Mouse (Mus musculus) hindbrain, embryonic 12.5 days (tissue): ENCODE measurements around the gene Bcas3. TPM values are rescaled to one million over a fixed set of nuclear protein-coding genes. Genes with fewer than 3 reads are reported as not detected.

Experiments used
- ATAC-seq: fragments of 200-750 bp; cut with Nextera tagmentation; 2 replicates; pipeline ENCODE4 v1.8.0; 2017; ENCODE audit warnings: moderate TSS enrichment; ENCODE audit not compliant: low FRiP score
- H3K27ac ChIP-seq: fragments of 300-500 bp; sonication (generic); 2 replicates; pipeline ENCODE4 v1.5.1; 2016; ENCODE audit warnings: mild to moderate bottlenecking
- H3K27me3 ChIP-seq: fragments of 300-500 bp; sonication (generic); 2 replicates; pipeline ENCODE4 v1.6.1; 2016; ENCODE audit warnings: mild to moderate bottlenecking
- H3K36me3 ChIP-seq: fragments of 300-500 bp; sonication (generic); 2 replicates; pipeline ENCODE4 v1.6.1; 2016; ENCODE audit warnings: mild to moderate bottlenecking
- H3K4me1 ChIP-seq: fragments of 300-500 bp; sonication (generic); 2 replicates; pipeline ENCODE4 v1.6.1; 2016
- H3K4me2 ChIP-seq: fragments of 300-500 bp; sonication (generic); replicated peaks from 2 replicates; pipeline ENCODE4 v1.6.1; 2016; ENCODE audit warnings: mild to moderate bottlenecking
- H3K4me3 ChIP-seq: fragments of 300-500 bp; sonication (generic); 2 replicates; pipeline ENCODE4 v1.5.1; 2016; ENCODE audit warnings: mild to moderate bottlenecking
- H3K9ac ChIP-seq: fragments of 300-500 bp; sonication (generic); 2 replicates; pipeline ENCODE4 v1.6.1; 2016; ENCODE audit warnings: mild to moderate bottlenecking, moderate library complexity
- H3K9me3 ChIP-seq: fragments of 300-500 bp; sonication (generic); replicated peaks from 2 replicates; pipeline ENCODE4 v1.6.1; 2016; ENCODE audit warnings: mild to moderate bottlenecking
- WGBS: fragments of 180-500 bp; shearing (Covaris S2); methylation state at CpG from one replicate; pipeline ENCODE4 v1.1.7; 2016; 5-methylcytosine and 5-hydroxymethylcytosine counted together
- polyA plus RNA-seq: library from polyadenylated mRNA; unstranded; fragments of >200 nt; fragmentation: Nextera tagmentation; extraction: Ambion mirVana; gene quantifications from 2 replicates; pipeline ENCODE4 v1.2.1, GENCODE M21; 2016

Bcas3 gene
- polyA plus RNA-seq, 1 experiment from 2014 or later, result 33.9 TPM

GRCm38 (mm10) chr11:85447375-85447774 lies 94.4 kb downstream of the Bcas3 start:
- H3K36me3 ChIP-seq, result no peaks in the 10 kb centered on the region
- no peak overlapping the region for H3K4me2 ChIP-seq
- no peak for ATAC-seq
- no peaks in the 10 kb centered on the region for H3K9me3 ChIP-seq
- no peak overlapping the region for H3K4me3 ChIP-seq
- no peaks in the 10 kb centered on the region for H3K4me1 ChIP-seq
- WGBS, result 93% methylated on average over 5 of the region's 5 CpGs
- no peaks in the 10 kb centered on the region for H3K27me3 ChIP-seq
- no peak overlapping the region for H3K9ac ChIP-seq
- H3K27ac ChIP-seq, result no peak overlapping the region

- H3K27me3 ChIP-seq, result no peaks in the 10 kb centered on the region
- no peak overlapping the region for H3K9ac ChIP-seq
- 84% methylated on average over 8 of the region's 8 CpGs for WGBS
- H3K9me3 ChIP-seq, result no peaks in the 10 kb centered on the region
- no peaks in the 10 kb centered on the region for H3K36me3 ChIP-seq
- H3K4me2 ChIP-seq, result no peak overlapping the region
- no peak overlapping the region for H3K4me3 ChIP-seq
- no peak overlapping the region for H3K27ac ChIP-seq
- H3K4me1 ChIP-seq, result no peaks in the 10 kb centered on the region
- no peak for ATAC-seq
Measured at GRCm38 (mm10) chr11:85453598-85454304, 100.8 kb downstream of the Bcas3 start.

- Histone ChIP-seq H3K4me1 (no peaks in the 10 kb centered on the region), H3K9ac (no peak overlapping the region), H3K9me3 (no peaks in the 10 kb centered on the region), H3K4me2 (no peak overlapping the region), H3K4me3 (no peak overlapping the region), H3K27ac (no peak overlapping the region), H3K36me3 (no peaks in the 10 kb centered on the region), H3K27me3 (no peaks in the 10 kb centered on the region)
- no peak for ATAC-seq
- 90% methylated on average over 5 of the region's 5 CpGs for WGBS
Measured at GRCm38 (mm10) chr11:85454305-85454682, 101.3 kb downstream of the Bcas3 start.

GRCm38 (mm10) chr11:85461536-85461935 lies 108.6 kb downstream of the Bcas3 start:
- Histone ChIP-seq H3K4me3 (no peak overlapping the region), H3K4me2 (no peak overlapping the region), H3K27me3 (no peaks in the 10 kb centered on the region), H3K27ac (no peak overlapping the region), H3K9ac (no peak overlapping the region), H3K36me3 (no peaks in the 10 kb centered on the region), H3K9me3 (no peaks in the 10 kb centered on the region), H3K4me1 (0 out of 2 replicates have a peak, but pooled peaks cover 2% of the 10 kb centered on the region)
- 79% methylated on average over 7 of the region's 7 CpGs for WGBS
- ATAC-seq, result no peak

GRCm38 (mm10) chr11:85469526-85469925 lies 116.6 kb downstream of the Bcas3 start:
- ATAC-seq, result no peak

GRCm38 (mm10) chr11:85470508-85470907 lies 117.5 kb downstream of the Bcas3 start:
- Histone ChIP-seq H3K4me3 (no peak overlapping the region), H3K4me1 (peaks cover 6% of the 10 kb centered on the region; the same call in 1 of the 2 replicates), H3K36me3 (no peaks in the 10 kb centered on the region), H3K27me3 (no peaks in the 10 kb centered on the region), H3K9ac (no peak overlapping the region), H3K9me3 (no peaks in the 10 kb centered on the region), H3K27ac (no peak overlapping the region), H3K4me2 (no peak overlapping the region)
- WGBS, result 32% methylated on average over 4 of the region's 4 CpGs
- no peak for ATAC-seq

More at GRCm38 (mm10) chr11:85469526-85469925, 116.6 kb downstream of the Bcas3 start:
- WGBS, result 80% methylated on average over 1 of the region's 1 CpGs
- Histone ChIP-seq H3K4me2 (no peak overlapping the region), H3K9me3 (no peaks in the 10 kb centered on the region), H3K4me1 (peaks cover 6% of the 10 kb centered on the region; the same call in 1 of the 2 replicates), H3K4me3 (no peak overlapping the region), H3K27me3 (no peaks in the 10 kb centered on the region), H3K36me3 (no peaks in the 10 kb centered on the region), H3K9ac (no peak overlapping the region), H3K27ac (no peak overlapping the region)

- ATAC-seq, result no peak
- no peak overlapping the region for H3K4me2 ChIP-seq
- H3K27me3 ChIP-seq, result no peaks in the 10 kb centered on the region
- 38% methylated on average over 12 of the region's 12 CpGs for WGBS
- H3K9me3 ChIP-seq, result no peaks in the 10 kb centered on the region
- no peak overlapping the region for H3K9ac ChIP-seq
- H3K4me3 ChIP-seq, result no peak overlapping the region
- H3K36me3 ChIP-seq, result no peaks in the 10 kb centered on the region
- no peak overlapping the region for H3K27ac ChIP-seq
- peaks cover 6% of the 10 kb centered on the region; the same call in 1 of the 2 replicates for H3K4me1 ChIP-seq
Measured at GRCm38 (mm10) chr11:85474326-85474725, 121.4 kb downstream of the Bcas3 start.

- Histone ChIP-seq H3K4me2 (no peak overlapping the region), H3K36me3 (no peaks in the 10 kb centered on the region), H3K4me1 (no peaks in the 10 kb centered on the region), H3K9ac (no peak overlapping the region), H3K9me3 (no peaks in the 10 kb centered on the region), H3K27ac (no peak overlapping the region), H3K27me3 (no peaks in the 10 kb centered on the region), H3K4me3 (no peak overlapping the region)
- no peak for ATAC-seq
- 70% methylated on average over 6 of the region's 6 CpGs for WGBS
Measured at GRCm38 (mm10) chr11:85482737-85483467, 129.9 kb downstream of the Bcas3 start.

- 86% methylated on average over 6 of the region's 6 CpGs for WGBS
- Histone ChIP-seq H3K9me3 (no peaks in the 10 kb centered on the region), H3K27me3 (no peaks in the 10 kb centered on the region), H3K4me3 (no peak overlapping the region), H3K9ac (no peak overlapping the region), H3K27ac (no peak overlapping the region), H3K4me2 (no peak overlapping the region), H3K4me1 (no peaks in the 10 kb centered on the region), H3K36me3 (no peaks in the 10 kb centered on the region)
- no peak for ATAC-seq
Measured at GRCm38 (mm10) chr11:85485197-85485940, 132.4 kb downstream of the Bcas3 start.

GRCm38 (mm10) chr11:85487501-85487900 lies 134.5 kb downstream of the Bcas3 start:
- Histone ChIP-seq H3K4me1 (no peaks in the 10 kb centered on the region), H3K9me3 (no peaks in the 10 kb centered on the region), H3K9ac (no peak overlapping the region), H3K27me3 (no peaks in the 10 kb centered on the region), H3K4me3 (no peak overlapping the region), H3K36me3 (no peaks in the 10 kb centered on the region), H3K27ac (no peak overlapping the region), H3K4me2 (no peak overlapping the region)
- ATAC-seq, result no peak
- WGBS, result 54% methylated on average over 7 of the region's 7 CpGs

- Histone ChIP-seq H3K27me3 (no peaks in the 10 kb centered on the region), H3K4me3 (no peak overlapping the region), H3K4me2 (no peak overlapping the region), H3K9me3 (no peaks in the 10 kb centered on the region), H3K4me1 (no peaks in the 10 kb centered on the region), H3K36me3 (no peaks in the 10 kb centered on the region), H3K9ac (no peak overlapping the region), H3K27ac (no peak overlapping the region)
- 47% methylated on average over 12 of the region's 12 CpGs for WGBS
- ATAC-seq, result no peak
Measured at GRCm38 (mm10) chr11:85492231-85492630, 139.3 kb downstream of the Bcas3 start.

GRCm38 (mm10) chr11:85492666-85493065 lies 139.7 kb downstream of the Bcas3 start:
- H3K9me3 ChIP-seq, result no peaks in the 10 kb centered on the region
- WGBS, result 82% methylated on average over 3 of the region's 3 CpGs
- H3K4me3 ChIP-seq, result no peak overlapping the region
- H3K4me2 ChIP-seq, result no peak overlapping the region
- H3K4me1 ChIP-seq, result no peaks in the 10 kb centered on the region
- H3K27me3 ChIP-seq, result no peaks in the 10 kb centered on the region
- no peaks in the 10 kb centered on the region for H3K36me3 ChIP-seq
- H3K9ac ChIP-seq, result no peak overlapping the region
- H3K27ac ChIP-seq, result no peak overlapping the region
- ATAC-seq, result no peak
